Mouse (Mus musculus) brain, adult 2 months (tissue): ENCODE measurements around the gene Ldb3.

Experiments
- DNase-seq: peaks from one replicate; pipeline ENCODE4 v3.0.0; 2011; ENCODE audit warnings: low read depth, low spot score

The Ldb3 gene

DNA sequence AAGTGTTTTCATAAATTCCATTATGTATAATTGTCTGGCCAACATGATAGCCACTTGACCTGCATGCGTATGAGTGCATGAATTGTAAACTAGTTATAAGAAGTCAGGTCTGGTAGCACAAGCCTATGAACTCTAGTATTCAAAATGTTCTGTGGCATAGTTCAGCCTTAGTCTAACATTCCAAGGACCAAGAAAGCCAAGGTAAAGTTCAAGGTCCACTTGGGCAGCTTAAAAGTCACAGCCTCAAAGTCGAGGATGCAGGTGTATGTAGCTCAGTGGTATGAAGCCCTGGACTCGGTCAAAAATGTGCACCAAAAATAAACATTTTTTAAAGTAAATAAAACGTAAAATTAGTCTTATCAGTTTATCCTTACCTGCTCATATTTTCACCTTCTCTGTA lies 75.9 kb downstream of the Ldb3 start:
- no peak for DNase-seq

DNA sequence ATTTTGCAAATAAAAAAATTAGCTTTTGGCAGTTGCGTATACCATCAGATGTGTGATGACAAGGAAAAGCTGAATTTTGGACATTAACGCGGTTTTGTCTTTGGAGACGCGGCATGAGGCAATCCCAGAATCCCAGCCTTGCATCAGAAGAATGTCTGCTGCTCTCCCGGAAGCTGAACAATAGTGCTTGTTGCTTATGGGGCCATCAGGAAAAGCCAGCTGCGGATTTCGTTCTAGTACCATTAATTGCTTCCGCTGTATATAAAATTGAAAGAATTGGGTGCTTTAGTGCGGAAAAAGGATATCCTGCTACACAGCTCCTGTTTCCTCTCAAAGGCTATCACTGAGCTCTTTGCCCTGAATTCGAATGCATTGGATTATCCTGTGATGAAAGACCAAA lies 76.6 kb downstream of the Ldb3 start:
- no peak for DNase-seq

DNA sequence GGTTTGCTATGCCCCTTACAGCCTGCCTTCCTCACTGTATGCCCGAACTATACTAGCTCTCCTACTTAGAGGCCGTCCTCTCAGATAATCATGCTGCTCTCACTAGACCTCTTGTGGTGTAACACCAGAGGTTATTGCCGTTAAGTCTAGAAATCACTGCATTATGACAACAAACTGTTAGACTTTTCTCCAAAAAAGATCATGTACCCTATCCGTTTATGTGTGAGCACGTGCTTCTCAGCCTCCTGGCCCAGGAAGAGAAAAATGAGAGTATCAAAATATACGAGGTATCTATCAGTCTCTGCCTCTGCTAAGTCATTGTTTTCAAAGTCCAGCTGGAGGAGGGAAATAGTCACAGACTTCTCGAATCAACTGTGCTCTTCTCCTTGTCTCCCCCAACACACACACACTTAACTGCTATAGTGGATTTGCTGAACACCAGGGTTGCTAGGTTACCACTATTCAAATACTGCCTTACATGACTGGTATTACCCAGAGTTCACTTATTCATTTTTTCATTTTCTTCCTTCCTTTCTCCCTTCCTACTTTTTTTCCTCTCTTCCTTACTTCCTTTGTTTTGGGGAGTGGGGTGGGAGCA lies 79.5 kb downstream of the Ldb3 start:
- peak; percentile 29 for DNase-seq

DNA sequence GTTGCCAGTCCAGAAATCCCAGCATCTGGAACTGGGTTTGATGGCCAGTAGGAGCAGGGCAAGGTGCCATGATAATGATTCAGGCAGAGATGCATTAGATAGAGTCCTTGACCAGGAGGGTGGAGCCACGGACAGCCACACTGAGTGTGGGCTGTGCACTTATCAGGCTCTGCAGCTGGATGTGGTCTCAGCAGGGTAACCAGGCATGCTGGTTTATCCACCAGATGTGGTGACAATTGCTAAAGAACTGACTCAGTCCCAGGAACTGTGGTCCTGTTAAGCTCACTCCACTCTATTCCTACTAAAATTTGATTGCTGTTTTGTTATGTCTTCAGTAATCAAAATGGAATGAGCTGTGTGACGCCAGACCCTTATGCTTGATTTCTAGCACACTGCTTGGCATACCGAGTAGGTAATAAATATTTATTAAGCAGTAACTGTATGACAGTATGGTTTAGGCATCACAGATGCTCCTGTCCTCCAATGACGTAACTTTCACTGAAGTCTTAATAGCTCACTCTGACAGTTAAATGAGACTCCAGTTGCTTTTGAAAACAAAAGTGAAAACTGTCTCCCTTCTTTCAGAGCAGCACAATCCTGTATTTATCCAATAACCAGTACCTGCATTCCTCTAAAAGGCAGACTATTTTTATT lies 80.2 kb downstream of the Ldb3 start:
- no peak for DNase-seq

DNA sequence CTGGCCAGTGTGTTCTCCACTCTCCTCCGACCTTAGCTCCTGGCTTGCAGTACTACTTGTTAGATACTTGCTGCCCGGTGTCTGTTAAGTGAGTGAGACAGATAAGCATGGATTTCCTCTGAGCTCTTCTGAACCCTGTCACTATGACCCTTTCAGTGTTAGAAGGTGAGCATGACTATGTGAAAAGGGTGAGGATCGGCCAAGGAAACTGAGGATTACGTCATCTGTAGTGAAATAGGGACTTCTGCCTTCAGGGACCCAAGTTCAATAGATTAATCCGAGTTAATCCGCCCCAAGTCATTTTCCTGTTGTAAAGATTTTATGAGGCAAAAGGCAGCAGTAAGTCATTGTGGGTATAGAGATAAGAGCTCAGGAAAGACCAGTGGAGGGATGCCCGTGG lies 83.2 kb downstream of the Ldb3 start:
- DNase-seq, result no peak

DNA sequence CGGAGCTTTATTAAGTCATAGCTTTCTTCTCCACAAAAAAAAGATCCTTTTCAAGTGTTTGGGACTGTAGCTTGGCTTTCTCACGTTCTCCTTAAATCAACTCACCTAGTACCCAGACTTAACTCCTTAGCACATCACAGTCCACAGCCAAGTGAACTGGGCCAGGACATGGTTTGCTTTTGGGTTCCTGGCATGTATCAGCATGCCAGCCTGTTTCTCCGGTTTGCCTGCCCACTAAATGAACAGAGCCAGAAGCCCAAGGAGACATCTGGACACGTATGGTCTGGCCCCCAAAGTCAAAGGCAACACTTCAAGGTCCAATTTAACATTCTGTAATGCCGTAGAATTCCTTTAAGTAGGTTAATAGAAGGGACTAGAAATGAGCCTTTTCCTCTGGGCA lies 84.1 kb downstream of the Ldb3 start:
- DNase-seq, result no peak

DNA sequence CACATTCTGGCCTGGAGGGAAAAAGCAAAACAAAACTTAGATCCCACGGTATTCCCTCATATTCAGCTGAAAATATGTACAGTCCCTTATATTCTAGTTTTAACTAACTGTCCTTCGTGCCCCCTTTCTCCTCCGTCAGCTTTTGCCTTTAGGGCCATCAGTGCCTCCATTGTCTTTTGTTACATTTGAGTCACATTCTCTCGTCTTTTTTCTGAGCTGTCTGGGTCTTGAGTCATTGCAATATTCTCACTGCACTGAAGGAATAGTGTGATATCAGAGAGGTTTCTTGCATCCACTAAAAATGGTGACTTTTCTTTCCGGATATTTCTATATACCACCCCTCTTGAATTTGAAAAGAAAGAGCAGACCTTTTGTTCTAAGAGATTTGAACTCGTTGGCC lies 84.7 kb downstream of the Ldb3 start:
- DNase-seq, result peak; percentile 16

DNA sequence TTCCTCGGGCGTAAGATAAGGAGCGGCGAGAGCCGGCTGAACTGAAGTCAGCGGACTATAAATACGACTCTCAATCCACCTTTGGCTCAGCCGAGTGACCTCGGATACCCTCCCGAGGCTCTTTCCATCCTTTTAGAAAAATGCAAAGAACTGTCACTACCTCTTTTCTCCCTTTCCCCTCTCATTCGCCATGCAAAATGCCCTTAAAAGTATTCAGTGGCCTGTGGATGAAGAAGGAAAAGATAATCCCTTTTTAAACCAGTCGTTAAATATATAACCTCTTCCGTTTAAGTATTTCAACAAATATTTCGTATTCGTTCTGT lies 85.2 kb downstream of the Ldb3 start, which contains the start of gene Bmpr1a:
Gene Bmpr1a, minus strand, starts transcription at position 17 of the 323 bp plus-strand sequence.
- DNase-seq, result no peak

DNA sequence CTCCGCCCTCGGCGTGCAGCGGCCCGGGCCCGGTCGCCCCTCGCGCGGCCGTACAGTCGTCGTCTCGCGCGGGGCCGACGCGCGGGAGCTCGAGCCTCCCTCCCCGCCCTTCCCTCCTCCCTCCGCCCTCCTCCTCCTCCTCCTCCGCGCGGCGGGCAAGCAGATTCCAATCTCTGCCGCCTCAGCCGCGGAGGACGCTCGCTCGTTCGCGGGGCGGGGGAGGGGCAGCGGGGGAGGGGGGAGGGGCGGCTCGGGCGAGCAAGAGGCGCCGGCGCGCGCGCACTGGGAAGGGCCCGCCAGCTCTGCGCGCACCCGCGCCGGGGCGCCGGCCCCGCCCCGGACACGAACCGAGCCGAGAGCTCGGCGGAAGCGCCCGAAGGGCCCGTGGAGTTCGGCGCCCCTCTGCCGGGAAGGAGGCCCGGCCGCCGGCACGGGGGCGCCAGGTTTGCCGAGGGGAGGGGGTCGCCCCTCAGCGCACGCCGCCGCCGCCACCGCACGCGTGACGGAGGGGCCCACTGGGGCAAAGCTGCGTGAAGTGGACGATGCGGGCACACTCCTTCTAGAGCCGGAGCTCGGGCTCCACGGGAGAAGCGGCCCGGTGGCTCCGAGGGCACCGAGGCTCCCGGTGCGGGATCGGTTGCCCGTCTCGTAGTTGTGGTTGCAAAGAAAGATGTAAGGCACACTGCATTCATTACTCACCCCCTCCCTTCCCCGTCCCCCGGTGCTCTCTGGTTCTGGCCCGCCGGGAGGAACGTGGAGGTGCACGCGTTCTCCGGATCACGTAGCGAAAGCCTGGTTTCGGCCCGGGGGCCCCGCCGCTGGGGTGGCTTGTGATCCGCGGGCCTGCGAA lies 85.8 kb downstream of the Ldb3 start:
- DNase-seq, result peak; percentile 94

DNA sequence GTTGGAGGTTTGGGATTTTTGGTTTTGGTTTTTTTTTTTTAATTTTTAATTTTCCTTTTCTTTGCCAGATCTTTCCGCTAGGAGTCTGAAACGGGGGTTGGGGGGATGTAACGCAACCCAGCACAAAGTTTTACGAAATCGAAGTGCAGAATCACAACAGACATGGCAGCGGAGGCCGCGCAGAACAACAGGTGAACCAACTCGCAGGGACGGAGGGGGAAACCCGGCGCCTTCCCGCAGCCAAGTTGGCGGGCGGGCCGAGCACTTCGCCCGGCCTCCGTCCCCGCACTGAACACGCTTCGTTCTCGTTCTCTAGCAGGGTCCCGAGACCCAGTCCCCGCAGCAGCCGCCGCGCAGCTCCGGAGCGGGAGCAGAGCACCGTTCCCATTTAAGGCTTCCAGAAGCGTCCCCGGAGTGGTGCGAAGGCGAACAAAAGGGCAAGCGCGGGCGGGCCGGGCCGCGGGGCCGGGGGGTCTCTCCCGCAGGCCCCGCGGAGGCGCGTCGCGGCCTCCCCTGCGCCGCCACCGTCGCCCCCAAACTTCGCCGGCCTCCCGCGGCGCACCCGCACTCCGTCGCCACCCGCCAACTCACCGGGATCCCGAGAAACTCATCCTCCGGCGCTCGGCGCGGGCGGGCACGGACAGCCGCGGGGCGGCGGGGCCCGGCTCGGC lies 86.5 kb downstream of the Ldb3 start:
- DNase-seq, result peak; percentile 65

DNA sequence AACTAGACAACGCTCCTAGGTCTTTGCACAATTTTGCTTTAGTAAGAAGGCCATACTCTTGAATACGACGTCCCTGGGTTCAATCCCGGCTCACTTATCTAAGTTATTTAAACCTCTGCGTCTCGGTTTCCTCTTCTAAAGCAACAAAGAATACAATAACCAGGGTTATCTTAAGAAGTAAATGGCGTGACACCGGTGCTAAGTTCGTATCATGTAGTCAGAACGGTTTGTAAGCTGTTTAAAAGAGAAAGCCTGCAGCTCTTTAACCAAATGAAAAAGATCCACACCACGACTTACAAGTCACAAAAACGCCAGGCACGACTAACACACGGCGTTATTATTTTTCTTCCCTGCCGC lies 87.1 kb downstream of the Ldb3 start:
- peak; percentile 17 for DNase-seq

DNA sequence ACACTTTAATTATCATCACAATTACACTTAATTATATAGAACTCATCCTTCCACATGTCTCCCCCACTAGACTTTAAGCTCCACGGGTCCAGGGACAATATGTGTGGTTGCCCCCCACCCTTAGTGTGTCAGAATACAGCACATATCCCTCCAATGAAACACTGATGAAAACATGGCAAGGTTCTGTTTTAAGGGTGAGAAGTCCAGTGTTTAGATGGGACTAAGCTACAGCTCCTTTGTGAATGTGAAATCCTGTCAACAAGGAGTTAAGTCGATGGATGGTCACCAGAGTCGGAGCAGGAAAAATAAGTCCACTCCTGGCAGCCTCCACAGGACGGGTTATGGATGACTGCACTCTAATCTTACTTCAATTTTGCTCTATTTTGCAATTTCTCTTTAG lies 88.2 kb downstream of the Ldb3 start:
- DNase-seq, result no peak

DNA sequence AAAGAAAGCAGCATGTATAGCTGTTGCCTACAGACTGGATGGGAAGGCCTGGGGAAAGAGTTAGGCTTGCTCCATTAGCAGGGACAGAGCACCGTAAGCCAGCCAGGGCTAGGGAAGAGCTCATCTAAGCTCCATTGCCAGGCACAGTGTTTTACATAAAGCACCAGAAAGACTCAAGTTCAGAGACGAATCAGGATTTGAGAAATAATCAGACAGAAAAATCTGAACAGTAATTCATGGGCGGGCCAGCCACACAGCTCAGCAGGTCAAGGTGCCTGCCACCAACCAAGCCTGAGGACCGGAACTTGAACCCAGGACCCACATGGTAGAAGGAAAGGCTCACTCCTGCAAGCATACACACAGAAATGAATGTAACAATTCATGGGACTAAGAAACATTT lies 88.8 kb downstream of the Ldb3 start:
- no peak for DNase-seq

DNA sequence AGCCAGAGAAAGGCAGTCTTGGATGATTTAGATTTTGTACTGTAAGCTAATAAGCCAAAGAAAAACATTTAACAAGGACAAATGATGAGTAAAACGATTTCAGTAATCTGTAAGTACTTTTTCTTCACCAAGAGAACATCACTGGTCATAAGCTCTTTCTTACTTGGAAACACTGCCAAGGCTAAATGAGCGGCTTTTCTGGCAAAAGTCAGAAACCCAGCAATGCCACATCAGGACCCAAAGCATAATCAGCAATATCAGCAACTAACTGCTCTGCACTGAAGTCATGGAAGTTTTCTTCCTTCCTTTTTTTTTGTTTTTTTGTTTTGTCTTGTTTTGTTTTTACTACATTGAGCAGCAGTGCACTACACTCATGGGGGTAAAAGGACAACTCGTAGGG lies 91.1 kb downstream of the Ldb3 start:
- DNase-seq, result no peak

DNA sequence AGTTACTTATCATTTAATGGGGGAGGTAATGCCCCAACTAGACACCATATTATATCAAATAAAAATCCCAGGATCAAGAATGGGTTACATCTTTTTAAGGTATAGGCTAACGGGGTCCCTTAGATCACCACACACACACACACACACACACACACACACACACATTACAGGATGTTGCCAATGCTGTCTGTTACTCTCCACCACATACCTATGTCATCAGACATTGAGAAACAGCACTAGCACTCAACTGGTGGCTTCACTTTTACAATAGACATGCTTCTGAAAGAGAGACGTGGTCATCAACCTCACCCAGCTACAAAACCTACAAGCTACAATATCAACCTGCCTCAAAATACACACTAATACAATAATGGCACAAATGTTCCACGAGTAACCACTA lies 94.8 kb downstream of the Ldb3 start:
- DNase-seq, result no peak

DNA sequence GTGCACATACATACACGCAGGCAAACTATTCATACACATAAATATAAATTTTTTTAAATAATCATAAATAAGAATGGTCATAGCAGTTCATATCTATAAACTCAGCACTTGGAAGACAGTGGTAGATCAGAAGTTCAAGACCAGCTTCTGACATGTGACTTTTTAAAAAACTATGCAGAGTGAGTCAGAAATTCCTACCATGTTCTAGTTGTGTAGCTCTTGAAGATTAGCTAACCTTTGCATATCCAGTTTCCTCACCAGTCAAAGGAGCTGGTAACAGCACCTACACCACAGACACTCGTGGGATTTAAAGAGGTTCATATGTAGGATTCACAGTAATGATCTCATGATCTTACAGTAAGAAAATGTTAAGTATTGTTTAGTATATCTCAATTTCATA lies 95.8 kb downstream of the Ldb3 start:
- no peak for DNase-seq

DNA sequence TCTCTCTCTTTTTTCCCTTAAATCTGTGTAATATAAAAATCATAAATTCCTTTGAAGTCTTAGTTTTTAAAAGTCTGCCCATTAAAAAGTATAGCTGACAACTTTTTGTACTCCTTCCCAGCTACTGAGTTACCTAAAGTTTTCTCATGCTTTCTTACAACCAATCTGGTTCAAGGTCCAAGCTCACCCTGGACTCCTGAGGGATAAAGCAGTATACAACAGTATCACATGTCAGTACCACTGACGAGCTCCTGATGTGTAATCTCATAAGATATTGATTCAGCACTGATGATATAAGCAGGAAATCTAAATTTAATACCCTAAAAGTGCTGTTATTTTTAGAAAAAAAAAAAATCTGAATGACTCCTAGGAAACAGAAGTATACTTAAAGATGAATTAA lies 97.5 kb downstream of the Ldb3 start:
- DNase-seq, result no peak

DNA sequence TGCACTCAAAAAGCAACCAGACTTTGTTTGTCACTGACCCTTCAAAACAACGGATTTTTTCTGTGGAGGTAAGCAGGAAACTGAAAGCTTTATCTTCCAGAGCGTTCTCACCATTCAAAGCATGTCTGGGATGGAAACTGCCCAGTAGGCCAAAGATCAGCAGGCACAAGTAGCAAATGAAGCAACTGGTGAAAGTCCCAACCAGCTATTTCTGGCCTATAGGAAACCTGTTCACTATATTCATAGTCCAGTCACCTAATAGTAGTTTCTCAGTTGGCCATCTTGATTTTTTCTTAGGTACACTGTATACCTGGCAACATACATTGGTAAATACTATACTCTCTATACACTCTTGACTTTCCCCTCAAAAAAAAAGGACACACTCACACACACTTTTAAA lies 98.6 kb downstream of the Ldb3 start:
- no peak for DNase-seq

DNA sequence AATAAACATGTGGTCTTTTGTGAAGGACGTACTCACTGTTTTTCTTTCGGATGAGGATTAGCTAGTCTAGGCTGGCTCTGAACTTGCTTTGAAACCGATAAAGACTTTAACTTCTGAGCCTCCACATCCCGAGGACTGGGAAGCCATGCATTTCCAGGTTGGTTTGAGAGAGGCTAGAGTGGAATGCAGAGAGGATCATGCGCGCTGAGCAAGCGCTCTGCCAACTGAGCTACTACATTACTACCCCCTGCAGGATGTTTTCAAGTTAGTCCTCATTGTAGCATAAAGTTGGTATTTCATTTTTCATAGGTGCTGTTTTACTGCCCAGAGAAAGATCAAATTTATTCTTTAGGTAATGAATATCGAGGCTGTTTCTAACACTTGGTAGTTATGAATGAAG lies 102.3 kb downstream of the Ldb3 start:
- no peak for DNase-seq

DNA sequence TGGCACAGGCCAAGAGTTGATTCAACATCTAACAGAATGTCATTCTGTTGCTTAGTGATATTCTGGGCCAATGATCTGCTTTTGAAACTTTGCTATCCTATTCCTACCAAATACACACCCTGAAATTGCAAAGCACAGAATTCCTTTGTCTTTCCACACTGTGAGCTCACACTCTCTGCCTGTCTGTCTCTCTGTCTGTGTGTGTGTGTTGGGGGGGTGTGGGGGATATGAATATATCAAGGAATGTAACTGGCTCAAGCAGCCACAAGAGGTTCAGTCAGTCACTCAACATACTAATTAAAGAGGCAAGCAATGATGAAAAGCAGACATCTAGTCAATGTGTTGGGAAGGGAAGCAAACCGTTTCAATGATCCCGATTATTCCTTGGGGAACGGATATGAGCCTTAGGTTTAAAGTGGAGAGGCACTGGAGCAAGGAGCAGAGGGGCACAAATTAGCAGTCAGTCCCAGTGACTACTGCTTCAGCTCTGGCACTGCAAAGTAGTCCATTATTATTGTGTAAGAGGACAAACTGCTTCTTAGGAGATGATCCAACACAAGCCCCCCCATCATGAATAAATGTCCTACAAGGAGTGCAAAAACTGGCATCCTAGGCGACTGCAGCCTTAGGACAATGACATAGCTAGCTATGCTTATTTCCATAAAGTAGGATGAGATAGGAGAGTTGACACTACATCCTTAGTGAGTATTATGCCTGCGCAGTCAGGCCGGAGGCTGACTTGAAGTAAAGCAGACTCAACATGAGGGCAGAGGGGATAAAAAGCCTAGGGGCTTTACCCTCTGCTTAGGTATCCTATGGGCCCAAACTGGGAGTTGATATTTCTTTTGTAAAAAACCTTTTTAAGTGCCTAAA lies 104.8 kb downstream of the Ldb3 start:
- DNase-seq, result no peak
